ENCODE assay signal across 19 mouse cellular contexts in genomic region chr6:5783830-5784229, GRCm38 (mm10). TPM values are rescaled to one million over a fixed set of nuclear protein-coding genes. Genes with fewer than 3 reads are reported as not detected.
"Had no signal": no experiment of that assay in that cellular context is flagged by ENCODE, and none has a peak within 500 bp of the region (broad histone marks: within the 10 kb centered on the region; RNA-seq: fewer than 3 reads in every experiment).

No protein-coding gene starts in this region.

- H3K36me3 ChIP-seq: liver, embryonic 12.5 days; liver, embryonic 15.5 days; midbrain, embryonic 10.5 days; midbrain, embryonic 13.5 days; neural tube, embryonic 13.5 days had no signal

- H3K9ac ChIP-seq: liver, embryonic 12.5 days; liver, embryonic 15.5 days; midbrain, embryonic 13.5 days; neural tube, embryonic 13.5 days had no signal

- H3K4me1 ChIP-seq: liver, embryonic 12.5 days; liver, embryonic 15.5 days; midbrain, embryonic 13.5 days; neural tube, embryonic 13.5 days had no signal

- H3K4me2 ChIP-seq: liver, embryonic 12.5 days; liver, embryonic 15.5 days; midbrain, embryonic 13.5 days; neural tube, embryonic 13.5 days had no signal

- H3K27me3 ChIP-seq: liver, embryonic 12.5 days; liver, embryonic 15.5 days; midbrain, embryonic 13.5 days; neural tube, embryonic 13.5 days had no signal

- DNase-seq: kidney, adult 18-20 months; kidney, adult 9 months; kidney, postnatal 25 days; layer of hippocampus, adult 9-11 months; liver; lung, adult 18-20 months; lung, postnatal 14 days; thymus, adult 2 months; thymus, postnatal 14 days; thymus, postnatal 4 days had no signal

- H3K4me3 ChIP-seq: layer of hippocampus, adult 2 months; liver, embryonic 12.5 days; liver, embryonic 15.5 days; midbrain, embryonic 10.5 days; midbrain, embryonic 13.5 days; myocyte; neural tube, embryonic 13.5 days had no signal

- H3K9me3 ChIP-seq: liver, embryonic 12.5 days; liver, embryonic 15.5 days; midbrain, embryonic 10.5 days; midbrain, embryonic 13.5 days; neural tube, embryonic 13.5 days had no signal

- H3K27ac ChIP-seq: layer of hippocampus, adult 2 months; liver, embryonic 12.5 days; liver, embryonic 15.5 days; macrophage; midbrain, embryonic 10.5 days; midbrain, embryonic 13.5 days; neural tube, embryonic 13.5 days had no signal

- ATAC-seq: liver, embryonic 12.5 days; midbrain, embryonic 13.5 days; midbrain, embryonic 16.5 days had no signal

RNA-seq across cellular contexts. Expression of gene Dync1i1, which starts 58.4 kb away (rescaled TPM):
- polyA plus RNA-seq: macrophage had no signal
